In genomic region chr5:69556628-69557403, GRCm38 (mm10) we compare ENCODE assay signal across 7 mouse cellular contexts. TPM values are rescaled to one million over a fixed set of nuclear protein-coding genes. Genes with fewer than 3 reads are reported as not detected.
DNase-seq lines count a peak whose midpoint lies in the region; ATAC-seq and TF ChIP-seq lines count a peak whose summit lies in the region.

Gene Guf1 (plus strand): TSS chr5:69556923.

- H3K9ac ChIP-seq in embryonic facial prominence, embryonic 12.5 days: peak within 1 kb of the TSS; percentile 97
- H3K9ac ChIP-seq in limb, embryonic 12.5 days (replicated peaks): peak within 1 kb of the TSS; percentile 96
- peak within 1 kb of the TSS; percentile 99 for H3K9ac ChIP-seq in midbrain, embryonic 15.5 days

- peak within 1 kb of the TSS; percentile 70 for H3K4me3 ChIP-seq in embryonic facial prominence, embryonic 12.5 days
- peak within 1 kb of the TSS; percentile 92 for H3K4me3 ChIP-seq in kidney, adult 2 months (ENCODE audit: insufficient read depth, low read depth, low read length)
- peak within 1 kb of the TSS; percentile 91 for H3K4me3 ChIP-seq in limb, embryonic 12.5 days (replicated peaks)
- peak within 1 kb of the TSS; percentile 91 for H3K4me3 ChIP-seq in midbrain, embryonic 15.5 days
- H3K4me3 ChIP-seq in spleen, adult 2 months (ENCODE audit: extremely low read depth, insufficient read depth, insufficient read length): peak within 1 kb of the TSS; percentile 80

- 0 out of 2 replicates have a peak, but pooled peaks have one; percentile 12 for TF ChIP-seq CTCF in kidney, adult 2 months (conservative IDR thresholded peaks at IDR 0.05; ENCODE audit: insufficient read depth, insufficient read length, low read depth, low read length)
- TF ChIP-seq CTCF in spleen, adult 2 months (IDR thresholded peaks at IDR 0.05; ENCODE audit: extremely low read depth, insufficient read depth, insufficient read length, insufficient replicate concordance): no peak

- peak within 1 kb of the TSS; percentile 88 for H3K27ac ChIP-seq in embryonic facial prominence, embryonic 12.5 days
- peak within 1 kb of the TSS; percentile 42 for H3K27ac ChIP-seq in kidney, adult 2 months (ENCODE audit: insufficient read depth, low read depth, low read length)
- peak within 1 kb of the TSS; percentile 91 for H3K27ac ChIP-seq in limb, embryonic 12.5 days
- peak within 1 kb of the TSS; percentile 97 for H3K27ac ChIP-seq in midbrain, embryonic 15.5 days
- peak within 1 kb of the TSS; percentile 34; the same call in 1 of the 2 replicates for H3K27ac ChIP-seq in spleen, adult 2 months (ENCODE audit: insufficient read depth, low read length)

- 2% methylated on average over 72 of the region's 72 CpGs for WGBS in embryonic facial prominence, embryonic 12.5 days
- WGBS in kidney, adult 2 months: under 1% methylated on average over 72 of the region's 72 CpGs
- WGBS in limb, embryonic 12.5 days: 1% methylated on average over 72 of the region's 72 CpGs
- under 1% methylated on average over 72 of the region's 72 CpGs for WGBS in midbrain, embryonic 15.5 days
- under 1% methylated on average over 71 of the region's 72 CpGs for whole genome bisulfite sequencing in spleen, adult 2 months

- no peaks in the 10 kb centered on the region for H3K27me3 ChIP-seq in embryonic facial prominence, embryonic 12.5 days
- no peaks in the 10 kb centered on the region for H3K27me3 ChIP-seq in kidney, adult 2 months (replicated peaks; ENCODE audit: control insufficient read depth, insufficient read depth, low read length)
- no peaks in the 10 kb centered on the region for H3K27me3 ChIP-seq in limb, embryonic 12.5 days
- no peaks in the 10 kb centered on the region for H3K27me3 ChIP-seq in midbrain, embryonic 15.5 days (replicated peaks)
- no peaks in the 10 kb centered on the region for H3K27me3 ChIP-seq in spleen, adult 2 months (ENCODE audit: control insufficient read depth, insufficient read depth, low read length)

- peak; percentile 86 for ATAC-seq in embryonic facial prominence, embryonic 12.5 days (ENCODE audit: insufficient number of reproducible peaks, insufficient read depth, low FRiP score, low TSS enrichment)
- peak; percentile 92 for ATAC-seq in limb, embryonic 12.5 days (ENCODE audit: insufficient number of reproducible peaks, insufficient read depth, low FRiP score, low TSS enrichment, low read depth)
- ATAC-seq in midbrain, embryonic 15.5 days (replicated peaks): peak; percentile 95

- TF ChIP-seq POLR2A in kidney, adult 2 months (IDR thresholded peaks at IDR 0.05; ENCODE audit: low read depth, low read length): peak; percentile 83
- TF ChIP-seq POLR2A in spleen, adult 2 months (IDR thresholded peaks at IDR 0.05; ENCODE audit: low read depth, low read length): peak; percentile 51

- H3K4me1 ChIP-seq in embryonic facial prominence, embryonic 12.5 days: no peaks in the 10 kb centered on the region
- H3K4me1 ChIP-seq in kidney, adult 2 months (ENCODE audit: control insufficient read depth, insufficient read depth, low read length): no peaks in the 10 kb centered on the region
- peaks cover 6% of the 10 kb centered on the region; the same call in 1 of the 2 replicates for H3K4me1 ChIP-seq in limb, embryonic 12.5 days (replicated peaks)
- peaks cover 16% of the 10 kb centered on the region for H3K4me1 ChIP-seq in midbrain, embryonic 15.5 days
- H3K4me1 ChIP-seq in spleen, adult 2 months (ENCODE audit: control insufficient read depth, insufficient read depth, insufficient read length): no peaks in the 10 kb centered on the region; the same call in none of the 2 replicates

- H3K9me3 ChIP-seq in embryonic facial prominence, embryonic 12.5 days: no peaks in the 10 kb centered on the region
- no peaks in the 10 kb centered on the region for H3K9me3 ChIP-seq in limb, embryonic 12.5 days
- no peaks in the 10 kb centered on the region for H3K9me3 ChIP-seq in midbrain, embryonic 15.5 days

- H3K36me3 ChIP-seq in embryonic facial prominence, embryonic 12.5 days: peaks cover 7% of the 10 kb centered on the region
- peaks cover 3% of the 10 kb centered on the region; the same call in 1 of the 2 replicates for H3K36me3 ChIP-seq in kidney, adult 2 months (ENCODE audit: control insufficient read depth, insufficient read depth, low read length)
- peaks cover 22% of the 10 kb centered on the region for H3K36me3 ChIP-seq in limb, embryonic 12.5 days
- H3K36me3 ChIP-seq in midbrain, embryonic 15.5 days (replicated peaks): 0 out of 2 replicates have a peak, but pooled peaks cover 4% of the 10 kb centered on the region
- H3K36me3 ChIP-seq in spleen, adult 2 months (ENCODE audit: control insufficient read depth, insufficient read depth, low read length): peaks cover 6% of the 10 kb centered on the region

- peak within 1 kb of the TSS; percentile 52 for H3K4me2 ChIP-seq in embryonic facial prominence, embryonic 12.5 days (replicated peaks)
- peak within 1 kb of the TSS; percentile 63 for H3K4me2 ChIP-seq in limb, embryonic 12.5 days
- H3K4me2 ChIP-seq in midbrain, embryonic 15.5 days: peak within 1 kb of the TSS; percentile 69

- peak; percentile 94 for DNase-seq in adrenal gland, postnatal 25 days
- DNase-seq in heart, adult 18-20 months: peak; percentile 94 to 99
- peak; percentile 96 for DNase-seq in kidney, adult 2 months
- peak; percentile 76 to 89 for DNase-seq in spleen, adult 2 months (ENCODE audit: low read depth in 1 of 2, low spot score in 2 of 2)

RNA-seq across cellular contexts. Expression of gene Guf1, which starts in this region (rescaled TPM):
- 22.0 and 27.3 TPM in 2 replicates for total RNA-seq in adrenal gland, postnatal 25 days (2021)
- polyA plus RNA-seq in embryonic facial prominence, embryonic 12.5 days (2016; fragmentation: Nextera tagmentation; extraction: Ambion mirVana): 79.7 and 79.9 TPM in 2 replicates
- total RNA-seq in heart, adult 18-20 months (2021): 10 to 100 TPM; 29.3 to 31.5 TPM
- 6.6 and 6.9 TPM in 2 replicates for polyA plus RNA-seq in kidney, adult 2 months (2012; rRNA removed)
- 73.1 and 73.5 TPM in 2 replicates for polyA plus RNA-seq in limb, embryonic 12.5 days (2016; fragmentation: Nextera tagmentation; extraction: Ambion mirVana)
- polyA plus RNA-seq in midbrain, embryonic 15.5 days (2015; fragmentation: Nextera tagmentation; extraction: Ambion mirVana): 51.9 and 54.7 TPM in 2 replicates
- polyA plus RNA-seq in spleen, adult 2 months (2012; rRNA removed): 3.0 and 3.2 TPM in 2 replicates

Comparison
In these comparisons a context has a peak if more than half of its experiments do, and no peak if none do; other contexts are left out.
1. Peak in every context shown above with its lines: DNase-seq, ATAC-seq, H3K4me3 ChIP-seq and H3K27ac ChIP-seq.
2. H3K27ac ChIP-seq: peak in every context shown above with its lines; median percentile 97 in midbrain, embryonic 15.5 days; 91 in limb, embryonic 12.5 days; 88 in embryonic facial prominence, embryonic 12.5 days; 42 in kidney, adult 2 months; 34 in spleen, adult 2 months.